Mouse (Mus musculus) WW6 (cell line): Measurements from ENCODE around the gene Gfm2.

Experiments
- DNase-seq: peaks from one replicate; pipeline ENCODE4 v3.0.0-alpha.2; 2013; ENCODE audit warnings: low read depth, low spot score

The Gfm2 gene

GRCm38 (mm10) chr13:97227795-97228194 is 90.1 kb downstream of the Gfm2 start:
- DNase-seq, result no peak

- no peak for DNase-seq
Measured at GRCm38 (mm10) chr13:97230101-97230500, 92.4 kb downstream of the Gfm2 start.
